Mouse (Mus musculus): Measurements from ENCODE around the gene Dock6.

DNA sequence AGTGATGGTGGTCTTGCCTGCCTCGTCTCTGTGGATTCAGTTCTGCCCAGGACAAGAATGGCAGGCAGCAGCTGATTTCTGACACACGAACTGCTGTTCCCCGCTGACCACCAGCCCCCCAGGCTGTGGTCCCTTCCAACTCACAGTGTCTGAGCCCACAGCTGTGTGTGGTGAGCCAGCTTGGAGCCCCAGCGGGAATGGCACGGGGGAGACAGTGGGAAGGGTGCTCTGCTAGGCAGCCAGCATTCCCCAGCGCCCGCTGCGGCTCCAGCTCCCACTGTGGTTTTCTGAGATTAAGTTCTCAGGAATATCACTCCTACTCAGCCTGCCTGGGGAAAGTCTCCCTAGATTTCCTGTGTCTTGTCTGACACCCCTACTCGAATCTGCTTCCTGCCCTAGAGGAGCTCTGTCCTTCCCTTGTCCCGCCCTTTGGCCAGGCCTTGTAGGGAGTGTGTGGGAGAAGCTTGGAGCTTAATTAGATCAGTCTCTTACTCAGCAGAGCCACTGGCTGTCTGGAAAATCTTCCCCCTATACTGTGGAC, 100.1 kb downstream of the Dock6 start:
- TF ChIP-seq CTCF (IDR thresholded peaks at IDR 0.05; ENCODE audit: borderline replicate concordance, control insufficient read depth, extremely low read depth, insufficient read depth, low read length, poor library complexity) (no peak), POLR2A (IDR thresholded peaks at IDR 0.05; ENCODE audit: control insufficient read depth, extremely low read depth, insufficient read depth, low read length, poor library complexity) (no peak)

Data from thymus, adult 2 months (tissue).